Mouse (Mus musculus): ENCODE measurements around the gene Ttc39b.
"Not testable (repeated sequence)": the region's sequence is repeated elsewhere in the genome, so short reads cannot be mapped to it uniquely, and the experiment has no call there.

Ttc39b gene

GRCm38 (mm10) chr4:83273616-83274050 is 50.4 kb downstream of the Ttc39b start:
- DNase-seq (ENCODE audit: low spot score) = no peak

GRCm38 (mm10) chr4:83272917-83273615 is 51.0 kb downstream of the Ttc39b start:
- DNase-seq (ENCODE audit: low spot score) = no peak

GRCm38 (mm10) chr4:83270481-83270880 is 53.6 kb downstream of the Ttc39b start:
- no peak for DNase-seq (ENCODE audit: low spot score)

DNA sequence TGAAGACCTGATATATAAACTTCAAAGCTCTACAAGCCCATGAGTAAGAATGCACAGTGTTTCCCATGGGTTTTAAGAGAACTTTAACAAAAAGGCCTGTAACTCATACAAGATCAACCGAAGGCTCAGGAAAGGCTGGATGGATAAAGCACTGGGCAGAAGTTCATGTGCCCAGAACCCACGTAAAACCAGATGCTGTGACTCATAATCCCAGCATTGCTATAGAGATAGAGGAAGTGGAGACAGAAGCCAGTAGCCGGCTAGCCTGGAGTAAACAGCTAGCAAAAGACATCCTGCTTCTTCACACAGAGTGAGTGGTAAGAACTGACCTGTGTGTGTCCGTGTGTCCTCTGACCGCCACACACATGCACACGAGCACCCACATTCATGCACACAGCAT is 54.4 kb downstream of the Ttc39b start:
- no peak for DNase-seq (ENCODE audit: low spot score)

- no peak for DNase-seq (ENCODE audit: low spot score)
Observed at GRCm38 (mm10) chr4:83265926-83266692, 57.9 kb downstream of the Ttc39b start.

GRCm38 (mm10) chr4:83264832-83265231 is 59.2 kb downstream of the Ttc39b start:
- no peak for DNase-seq (ENCODE audit: low spot score)

DNA sequence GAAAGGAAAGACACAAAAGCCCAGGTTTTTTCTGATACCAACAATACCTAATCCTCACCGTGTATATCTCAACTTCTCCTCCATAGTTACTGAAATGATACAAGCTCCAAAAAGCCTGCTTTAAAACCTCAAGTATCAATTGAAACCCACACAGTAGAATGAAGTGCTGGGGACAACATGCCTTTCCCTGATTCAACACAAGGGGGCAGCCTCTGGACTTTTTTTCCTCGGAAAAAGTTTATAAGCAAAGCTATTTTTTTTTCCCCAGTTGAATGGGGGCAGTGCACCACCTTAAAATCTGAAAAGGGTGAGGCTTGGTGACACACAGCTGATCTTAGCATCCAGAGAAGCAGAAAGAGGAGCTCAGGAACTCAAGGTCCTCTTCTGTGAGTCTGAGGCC is 62.1 kb downstream of the Ttc39b start:
- DNase-seq (ENCODE audit: low spot score) = no peak

DNA sequence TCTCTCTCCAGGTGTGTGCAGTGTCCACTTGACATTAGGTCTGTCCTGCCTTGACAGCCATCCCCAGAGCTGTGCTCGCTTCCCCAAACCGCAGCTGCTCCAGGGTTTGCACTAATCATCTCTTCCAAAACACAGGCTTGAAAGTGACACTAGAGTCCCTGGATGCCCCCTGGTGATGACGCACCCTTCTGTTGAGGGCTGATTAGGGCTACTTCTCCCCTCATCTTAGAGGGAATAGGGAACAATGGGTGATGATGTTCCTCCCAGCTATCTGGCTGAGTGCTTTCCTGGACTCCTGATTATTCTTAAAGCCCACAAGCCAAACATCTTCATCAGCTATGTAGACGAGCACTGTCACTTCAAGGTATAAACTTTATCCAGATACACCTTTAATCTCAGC is 64.4 kb downstream of the Ttc39b start:
- no peak for DNase-seq (ENCODE audit: low spot score)

GRCm38 (mm10) chr4:83258273-83258672 is 65.8 kb downstream of the Ttc39b start:
- DNase-seq (ENCODE audit: low spot score) = no peak

GRCm38 (mm10) chr4:83257279-83258260 is 66.5 kb downstream of the Ttc39b start:
- no peak for DNase-seq (ENCODE audit: low spot score)

- peak; percentile 53 for DNase-seq (ENCODE audit: low spot score)
Observed at GRCm38 (mm10) chr4:83256779-83257178, 67.3 kb downstream of the Ttc39b start.

GRCm38 (mm10) chr4:83254941-83255340 is 69.1 kb downstream of the Ttc39b start:
- DNase-seq (ENCODE audit: low spot score) = no peak

DNA sequence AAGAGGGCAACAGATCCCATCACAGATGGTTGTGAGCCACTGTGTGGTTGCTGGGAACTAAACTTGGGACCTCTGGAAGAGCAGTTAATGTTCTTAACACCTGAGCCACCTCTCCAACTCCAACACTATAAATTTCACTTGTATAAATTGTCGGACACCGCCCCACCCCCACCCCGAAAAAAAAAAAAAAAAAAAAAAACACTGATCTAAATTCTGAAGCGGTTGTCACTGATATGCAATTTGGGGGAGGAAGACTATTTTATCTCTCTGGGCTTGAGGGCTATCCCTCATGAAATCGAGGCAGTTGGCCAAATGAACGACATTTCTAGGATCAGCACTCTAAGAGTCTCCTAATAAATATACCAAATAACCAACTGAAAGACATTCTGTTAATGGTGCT is 70.4 kb downstream of the Ttc39b start:
- DNase-seq (ENCODE audit: low spot score) = no peak

DNA sequence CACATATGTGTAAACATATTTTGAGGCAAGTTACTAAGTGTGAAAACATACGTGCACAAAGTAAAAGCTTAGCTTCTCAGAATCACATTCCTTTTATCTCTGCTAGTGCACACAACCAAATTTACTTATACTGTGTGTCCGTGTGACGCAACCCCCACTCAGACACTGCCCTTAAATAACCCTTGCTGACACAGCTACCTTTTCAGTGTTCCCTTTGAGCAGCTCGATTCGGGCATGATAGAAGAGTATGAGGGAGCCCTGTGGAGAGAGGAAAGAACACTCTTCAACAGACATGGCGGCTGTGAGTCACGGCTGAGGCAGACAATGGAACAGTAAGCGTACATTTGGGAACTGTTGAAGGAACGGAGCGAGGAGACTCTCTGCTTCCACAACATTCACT is 80.3 kb downstream of the Ttc39b start:
- no peak for DNase-seq (ENCODE audit: low spot score)

- DNase-seq (ENCODE audit: low spot score) = no peak
Observed at GRCm38 (mm10) chr4:83241630-83242029, 82.4 kb downstream of the Ttc39b start.

- DNase-seq (ENCODE audit: low spot score) = no peak
Observed at GRCm38 (mm10) chr4:83237656-83238055, 86.4 kb downstream of the Ttc39b start.

DNA sequence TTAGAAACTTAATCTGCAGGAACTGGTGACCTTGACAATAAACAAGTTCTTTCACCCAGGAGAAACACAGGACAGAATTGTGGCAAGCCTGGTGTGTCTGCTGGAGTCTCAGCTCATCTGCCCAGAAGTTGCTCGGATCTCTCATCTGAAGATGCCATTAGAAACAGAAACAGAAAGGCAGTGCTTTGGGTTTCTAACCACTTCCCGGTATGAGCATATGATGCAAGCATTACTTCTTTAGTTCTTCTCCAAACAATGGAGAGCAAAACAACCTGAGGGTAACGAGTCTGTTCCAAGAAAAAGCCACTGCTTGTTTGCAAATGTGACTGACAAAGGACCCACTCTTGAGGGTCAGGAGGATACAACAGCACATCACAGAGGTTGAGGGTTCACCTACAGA is 88.8 kb downstream of the Ttc39b start:
- DNase-seq (ENCODE audit: low spot score) = not testable (repeated sequence)

GRCm38 (mm10) chr4:83234739-83235138 is 89.3 kb downstream of the Ttc39b start:
- DNase-seq (ENCODE audit: low spot score) = no peak

- no peak for DNase-seq (ENCODE audit: low spot score)
Observed at GRCm38 (mm10) chr4:83234132-83234531, 89.9 kb downstream of the Ttc39b start.

DNA sequence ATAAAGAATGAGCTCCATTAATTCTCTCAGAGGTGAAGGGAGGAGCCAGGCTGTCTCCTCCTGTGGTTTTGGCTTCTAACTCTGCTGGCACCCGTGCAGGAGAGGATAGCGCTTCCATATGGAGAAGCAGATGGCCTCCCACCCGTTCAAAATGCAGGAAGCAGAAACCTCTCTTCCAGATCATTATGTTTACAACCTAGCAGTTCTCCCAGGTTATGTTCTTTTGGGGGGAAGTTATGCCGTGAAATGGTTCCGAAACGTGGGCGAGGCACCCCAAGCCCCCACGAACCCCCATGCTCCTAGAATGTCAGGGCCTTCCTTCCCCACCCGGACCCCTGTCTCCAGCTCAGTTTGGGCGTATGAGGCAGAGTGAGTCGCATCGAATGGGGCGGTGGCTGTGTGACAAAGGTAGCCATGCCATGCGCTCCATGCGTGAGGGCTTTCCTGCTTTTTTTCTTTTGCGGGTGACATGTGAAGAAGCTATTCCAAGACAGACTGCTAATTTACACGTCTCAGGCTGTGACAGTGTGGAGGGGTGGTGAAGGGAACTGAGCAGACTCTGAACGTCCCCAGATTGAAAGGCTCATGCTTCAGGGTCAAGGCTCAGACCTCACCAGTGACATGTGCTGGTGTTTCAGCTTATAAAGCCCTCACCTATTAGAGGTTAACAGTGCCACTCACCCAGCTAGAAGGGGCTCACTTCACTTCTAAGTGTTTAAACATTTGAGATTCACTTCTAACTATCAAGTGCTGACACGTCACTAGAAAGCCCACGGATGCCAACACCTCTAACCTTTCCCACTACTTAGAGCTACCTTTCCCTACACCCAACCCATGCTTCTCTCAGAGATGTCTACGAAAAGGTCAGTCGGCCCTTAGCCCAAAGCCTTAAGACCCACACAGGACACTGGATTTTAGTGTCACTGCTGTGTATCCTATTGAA is 90.6 kb downstream of the Ttc39b start:
- DNase-seq (ENCODE audit: low spot score) = no peak

- no peak for DNase-seq (ENCODE audit: low spot score)
Observed at GRCm38 (mm10) chr4:83232315-83232880, 91.7 kb downstream of the Ttc39b start.
